Mouse (Mus musculus) hindbrain, embryonic 15.5 days (tissue): ENCODE results near the gene Mgea5. TPM values are rescaled to one million over a fixed set of nuclear protein-coding genes. Genes with fewer than 3 reads are reported as not detected.

Source experiments
- ATAC-seq: fragments of 200-750 bp; cut with Nextera tagmentation; 2 replicates; pipeline ENCODE4 v1.8.0; 2017; ENCODE audit warnings: low read depth, moderate number of reproducible peaks, moderate TSS enrichment; ENCODE audit not compliant: low FRiP score
- H3K27ac ChIP-seq: fragments of 300-500 bp; sonication (generic); replicated peaks from 2 replicates; pipeline ENCODE4 v1.5.1; 2015; ENCODE audit warnings: mild to moderate bottlenecking, inconsistent platforms
- H3K27me3 ChIP-seq: fragments of 300-500 bp; sonication (generic); 2 replicates; pipeline ENCODE4 v1.6.1; 2015; ENCODE audit warnings: control low read depth, inconsistent platforms
- H3K36me3 ChIP-seq: fragments of 300-500 bp; sonication (generic); 2 replicates; pipeline ENCODE4 v1.6.1; 2015; ENCODE audit warnings: control low read depth, inconsistent platforms
- H3K4me1 ChIP-seq: fragments of 300-500 bp; sonication (generic); replicated peaks from 2 replicates; pipeline ENCODE4 v1.6.1; 2015; ENCODE audit warnings: control low read depth, inconsistent platforms
- H3K4me2 ChIP-seq: fragments of 300-500 bp; sonication (generic); 2 replicates; pipeline ENCODE4 v1.6.1; 2015; ENCODE audit warnings: moderate library complexity, mild to moderate bottlenecking, inconsistent platforms
- H3K4me3 ChIP-seq: fragments of 300-500 bp; sonication (generic); 2 replicates; pipeline ENCODE4 v1.5.1; 2015; ENCODE audit warnings: mild to moderate bottlenecking, inconsistent platforms
- H3K9ac ChIP-seq: fragments of 300-500 bp; sonication (generic); 2 replicates; pipeline ENCODE4 v1.6.1; 2015; ENCODE audit warnings: inconsistent platforms
- H3K9me3 ChIP-seq: fragments of 300-500 bp; sonication (generic); 2 replicates; pipeline ENCODE4 v1.6.1; 2016; ENCODE audit warnings: control low read depth, inconsistent platforms
- WGBS: fragments of 180-500 bp; shearing (Covaris S2); methylation state at CpG from one replicate; pipeline ENCODE4 v1.1.7; 2015; 5-methylcytosine and 5-hydroxymethylcytosine counted together
- polyA plus RNA-seq: library from polyadenylated mRNA; unstranded; fragments of >200 nt; fragmentation: Nextera tagmentation; extraction: Ambion mirVana; gene quantifications from 2 replicates; pipeline ENCODE4 v1.2.1, GENCODE M21; 2015

Gene Mgea5
- 79.4 and 85.4 TPM in 2 replicates for polyA plus RNA-seq

GRCm38 (mm10) chr19:45783181-45783932 lies at the start of gene Mgea5:
TSS of gene Mgea5 (minus strand) at chr19:45783837.
- peak; percentile 98 for ATAC-seq
- peak within 1 kb of the TSS; percentile 84 for H3K9ac ChIP-seq
- under 1% methylated on average over 59 of the region's 71 CpGs for WGBS
- peaks cover 44% of the 10 kb centered on the region for H3K4me1 ChIP-seq
- H3K27ac ChIP-seq, result peak within 1 kb of the TSS; percentile 95
- peak within 1 kb of the TSS; percentile 67 for H3K4me2 ChIP-seq
- no peaks in the 10 kb centered on the region for H3K27me3 ChIP-seq
- no peaks in the 10 kb centered on the region for H3K9me3 ChIP-seq
- H3K36me3 ChIP-seq, result peaks cover 5% of the 10 kb centered on the region
- H3K4me3 ChIP-seq, result peak within 1 kb of the TSS; percentile 65

DNA sequence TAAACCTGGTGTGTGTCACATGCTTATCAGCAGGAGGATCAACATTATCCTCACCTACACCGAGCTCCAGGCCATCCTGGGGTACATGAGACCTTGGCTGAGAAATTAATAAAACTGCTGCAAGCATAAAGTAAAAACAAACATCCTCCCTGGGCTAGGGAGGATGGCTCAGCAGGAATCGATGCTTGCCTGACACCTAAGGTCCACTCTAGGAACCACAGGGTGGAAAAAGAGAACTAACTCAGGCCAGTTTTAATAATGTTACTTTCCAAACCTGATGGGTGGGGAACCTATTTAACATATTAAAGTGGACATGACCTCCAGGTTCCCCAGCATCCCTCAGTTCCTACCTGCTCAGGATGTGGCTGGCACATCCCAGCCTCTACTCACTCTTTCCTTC lies 47.0 kb upstream of the Mgea5 start:
- Histone ChIP-seq H3K4me1 (no peaks in the 10 kb centered on the region), H3K36me3 (0 out of 2 replicates have a peak, but pooled peaks cover 3% of the 10 kb centered on the region), H3K9me3 (no peaks in the 10 kb centered on the region), H3K4me2 (no peak overlapping the region), H3K9ac (no peak overlapping the region), H3K27me3 (no peaks in the 10 kb centered on the region), H3K27ac (no peak overlapping the region), H3K4me3 (no peak overlapping the region)
- ATAC-seq, result no peak
- WGBS, result 56% methylated on average over 2 of the region's 2 CpGs

DNA sequence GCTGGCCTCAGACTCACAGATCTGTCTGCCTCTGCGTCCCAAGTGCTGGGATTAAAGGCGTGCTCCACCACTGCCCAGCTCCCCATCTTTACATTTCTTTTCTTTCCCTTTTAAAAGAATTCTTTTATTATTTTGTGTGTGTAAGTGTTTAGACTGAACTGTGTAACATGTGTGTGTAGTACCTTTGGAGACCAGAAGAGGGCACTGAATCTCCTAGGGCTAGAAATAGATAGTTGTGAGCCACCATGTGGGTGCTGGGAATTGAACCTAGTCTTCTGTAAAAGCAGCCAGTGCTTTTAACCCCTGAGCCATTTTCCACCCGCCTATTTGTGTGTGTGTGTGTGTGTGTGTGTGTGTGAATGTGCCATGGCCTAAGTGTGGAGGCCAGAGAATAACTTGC lies 44.1 kb upstream of the Mgea5 start:
- Histone ChIP-seq H3K4me3 (no peak overlapping the region), H3K36me3 (0 out of 2 replicates have a peak, but pooled peaks cover 3% of the 10 kb centered on the region), H3K4me1 (no peaks in the 10 kb centered on the region), H3K27ac (no peak overlapping the region), H3K4me2 (no peak overlapping the region), H3K9ac (no peak overlapping the region), H3K9me3 (no peaks in the 10 kb centered on the region), H3K27me3 (no peaks in the 10 kb centered on the region)
- no peak for ATAC-seq
- WGBS, result 96% methylated on average over 3 of the region's 3 CpGs

DNA sequence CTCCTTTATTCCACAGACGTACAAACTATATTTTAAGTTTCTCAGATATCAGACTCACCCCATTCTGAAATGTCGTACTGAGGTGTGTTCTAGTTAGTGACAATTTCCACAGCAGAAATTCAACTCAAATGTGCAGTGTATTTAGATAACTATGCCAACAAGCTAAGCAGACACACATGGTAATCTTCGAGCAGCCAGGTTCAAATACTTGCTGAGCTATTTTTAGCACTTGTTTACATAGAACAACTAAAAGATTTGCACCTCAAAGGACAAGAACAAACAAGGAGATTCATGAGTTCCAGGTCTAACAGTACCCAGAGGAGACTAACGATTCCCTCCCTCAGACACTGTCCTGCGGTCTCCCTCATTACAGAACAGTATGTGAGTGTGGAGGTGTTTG lies 43.5 kb upstream of the Mgea5 start:
- Histone ChIP-seq H3K27ac (no peak overlapping the region), H3K36me3 (0 out of 2 replicates have a peak, but pooled peaks cover 3% of the 10 kb centered on the region), H3K4me3 (no peak overlapping the region), H3K4me1 (peaks cover 3% of the 10 kb centered on the region; the same call in 1 of the 2 replicates), H3K9me3 (no peaks in the 10 kb centered on the region), H3K4me2 (no peak overlapping the region), H3K27me3 (no peaks in the 10 kb centered on the region), H3K9ac (no peak overlapping the region)
- ATAC-seq, result no peak
- whole genome bisulfite sequencing, result 87% methylated on average over 5 of the region's 5 CpGs

DNA sequence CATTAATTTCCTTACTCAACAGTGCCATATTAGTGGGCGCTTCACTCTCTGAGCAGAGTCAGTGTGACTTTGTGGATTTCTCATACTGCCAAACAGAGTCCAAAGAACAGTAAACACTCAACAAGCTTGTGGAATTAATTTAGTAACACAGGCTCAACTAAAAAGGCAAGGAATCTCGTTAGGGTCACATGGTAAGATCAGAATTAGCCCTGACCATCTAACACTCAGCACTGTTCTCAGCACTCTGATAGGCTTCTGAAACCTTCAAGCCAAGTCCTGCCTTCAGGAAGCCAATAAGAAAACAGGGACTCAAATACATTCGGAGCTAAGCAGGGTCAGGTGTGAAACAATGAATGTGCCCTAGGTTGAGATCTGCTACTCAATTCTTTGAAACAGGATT lies 42.5 kb upstream of the Mgea5 start:
- WGBS, result 85% methylated on average over 3 of the region's 3 CpGs
- no peak overlapping the region for H3K9ac ChIP-seq
- no peak for ATAC-seq
- no peaks in the 10 kb centered on the region for H3K27me3 ChIP-seq
- no peaks in the 10 kb centered on the region for H3K9me3 ChIP-seq
- H3K4me3 ChIP-seq, result no peak overlapping the region
- H3K4me1 ChIP-seq, result peaks cover 12% of the 10 kb centered on the region
- no peak overlapping the region for H3K27ac ChIP-seq
- H3K36me3 ChIP-seq, result 0 out of 2 replicates have a peak, but pooled peaks cover 3% of the 10 kb centered on the region
- H3K4me2 ChIP-seq, result no peak overlapping the region

GRCm38 (mm10) chr19:45821832-45822231 lies 38.2 kb upstream of the Mgea5 start:
- H3K27ac ChIP-seq, result no peak overlapping the region
- peak; percentile 48; the same call in 1 of the 2 replicates for ATAC-seq
- H3K4me3 ChIP-seq, result no peak overlapping the region
- peaks cover 13% of the 10 kb centered on the region for H3K4me1 ChIP-seq
- WGBS, result 57% methylated on average over 5 of the region's 5 CpGs
- H3K4me2 ChIP-seq, result no peak overlapping the region
- H3K9me3 ChIP-seq, result no peaks in the 10 kb centered on the region
- H3K27me3 ChIP-seq, result no peaks in the 10 kb centered on the region
- H3K9ac ChIP-seq, result no peak overlapping the region
- no peaks in the 10 kb centered on the region for H3K36me3 ChIP-seq

DNA sequence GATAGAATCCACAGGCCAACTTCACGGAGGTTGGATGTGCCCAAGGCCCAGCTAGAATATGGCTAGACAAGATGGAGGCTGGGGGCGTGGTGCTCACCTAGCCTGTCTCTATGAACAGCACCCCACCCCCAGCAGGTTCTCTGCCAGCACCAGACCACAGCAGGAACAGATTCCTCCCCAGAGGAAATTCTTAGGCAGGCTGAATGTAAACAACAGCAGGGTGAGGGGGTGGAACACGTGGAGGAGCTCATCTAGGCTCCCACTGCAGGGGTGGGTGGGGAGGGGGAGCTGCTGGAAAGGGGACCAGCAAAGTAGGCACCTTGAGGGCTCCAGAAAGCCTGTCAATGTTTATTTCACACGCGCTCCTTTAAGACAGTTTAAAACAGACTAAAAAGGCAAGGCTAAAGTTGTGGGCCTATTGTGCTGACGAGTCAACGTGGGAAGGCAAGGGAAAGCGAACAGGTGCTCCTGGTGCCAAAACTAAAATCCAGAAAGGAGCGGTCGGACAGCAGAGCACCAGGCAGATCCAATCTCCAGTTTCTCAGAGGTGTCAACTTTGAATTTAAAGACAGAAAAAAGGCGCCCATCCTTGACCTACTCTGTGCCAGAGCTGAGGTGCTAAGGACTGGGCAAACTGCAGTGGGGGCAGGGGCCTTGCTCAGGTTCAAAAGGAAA lies 34.3 kb upstream of the Mgea5 start:
- peaks cover 36% of the 10 kb centered on the region for H3K4me1 ChIP-seq
- H3K9ac ChIP-seq, result no peak overlapping the region
- no peak overlapping the region for H3K4me3 ChIP-seq
- 72% methylated on average over 11 of the region's 11 CpGs for WGBS
- ATAC-seq, result no peak
- H3K27ac ChIP-seq, result no peak overlapping the region
- H3K36me3 ChIP-seq, result no peaks in the 10 kb centered on the region
- no peaks in the 10 kb centered on the region for H3K27me3 ChIP-seq
- H3K4me2 ChIP-seq, result no peak overlapping the region
- H3K9me3 ChIP-seq, result no peaks in the 10 kb centered on the region

DNA sequence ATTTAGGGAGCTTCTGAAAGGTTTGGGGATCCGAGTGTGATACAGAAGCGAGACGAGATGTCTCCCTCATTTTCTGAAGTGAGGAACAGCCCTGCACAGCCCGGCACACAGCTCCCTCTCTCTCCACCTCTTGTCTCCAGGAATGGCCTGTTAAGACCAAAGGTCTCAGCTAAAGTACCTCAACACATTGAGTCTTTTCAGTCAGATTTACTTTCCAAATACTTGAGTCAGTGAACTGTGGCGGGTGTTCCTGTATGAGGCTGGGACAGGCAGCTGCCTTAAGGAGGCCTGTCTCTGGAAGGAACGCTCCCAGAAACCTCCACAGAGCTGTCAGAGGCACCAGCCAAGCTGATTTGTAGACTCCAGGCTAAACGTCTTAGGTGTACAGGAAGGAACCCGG lies 33.1 kb upstream of the Mgea5 start:
- 24% methylated on average over 8 of the region's 8 CpGs for WGBS
- Histone ChIP-seq H3K36me3 (no peaks in the 10 kb centered on the region), H3K27me3 (no peaks in the 10 kb centered on the region), H3K9ac (no peak overlapping the region), H3K27ac (no peak overlapping the region), H3K4me2 (peak overlapping the region; percentile 95), H3K9me3 (no peaks in the 10 kb centered on the region), H3K4me3 (no peak overlapping the region), H3K4me1 (peaks cover 42% of the 10 kb centered on the region)
- ATAC-seq, result no peak

DNA sequence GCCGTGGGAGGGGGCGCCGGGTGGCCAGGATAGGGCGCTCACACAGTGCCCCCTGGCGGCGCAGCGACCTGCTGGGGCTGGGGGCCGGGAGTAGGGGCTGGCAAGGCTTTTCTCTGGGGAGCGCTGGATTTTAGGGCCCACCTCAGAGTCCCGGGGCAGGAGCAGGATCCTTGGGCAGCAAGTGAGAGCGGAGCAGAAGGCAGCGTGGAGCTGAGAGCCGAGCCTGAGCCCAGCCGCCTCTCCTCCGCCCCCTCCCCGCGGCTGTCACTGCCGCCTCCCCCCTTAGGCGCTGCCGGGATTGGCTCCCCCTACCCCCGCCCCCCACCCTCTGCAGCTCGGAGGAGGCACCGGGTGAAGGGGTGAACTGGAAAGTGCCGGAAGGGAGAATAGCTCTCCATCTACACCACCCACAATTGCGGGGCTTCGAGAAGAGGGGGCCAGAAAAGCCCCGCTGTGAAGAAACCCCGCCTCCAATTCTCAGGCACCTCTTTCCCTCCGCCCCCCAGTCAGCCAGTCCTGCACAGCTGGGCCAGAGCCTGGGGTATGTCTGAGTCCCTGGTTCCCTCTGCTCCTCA lies 32.3 kb upstream of the Mgea5 start, which contains the start of gene Kcnip2:
TSS of gene Kcnip2 (minus strand) at position 231 of the 575 bp plus-strand sequence.
- Histone ChIP-seq H3K27ac (0 out of 2 replicates have a peak within 1 kb of the TSS, but pooled peaks have one; percentile 11), H3K9me3 (no peaks in the 10 kb centered on the region), H3K36me3 (no peaks in the 10 kb centered on the region), H3K9ac (peak within 1 kb of the TSS; percentile 44), H3K4me1 (peaks cover 36% of the 10 kb centered on the region), H3K4me3 (peak within 1 kb of the TSS; percentile 46), H3K27me3 (no peaks in the 10 kb centered on the region), H3K4me2 (peak within 1 kb of the TSS; percentile 95)
- ATAC-seq, result peak; percentile 46; the same call in 1 of the 2 replicates
- WGBS, result under 1% methylated on average over 29 of the region's 29 CpGs

DNA sequence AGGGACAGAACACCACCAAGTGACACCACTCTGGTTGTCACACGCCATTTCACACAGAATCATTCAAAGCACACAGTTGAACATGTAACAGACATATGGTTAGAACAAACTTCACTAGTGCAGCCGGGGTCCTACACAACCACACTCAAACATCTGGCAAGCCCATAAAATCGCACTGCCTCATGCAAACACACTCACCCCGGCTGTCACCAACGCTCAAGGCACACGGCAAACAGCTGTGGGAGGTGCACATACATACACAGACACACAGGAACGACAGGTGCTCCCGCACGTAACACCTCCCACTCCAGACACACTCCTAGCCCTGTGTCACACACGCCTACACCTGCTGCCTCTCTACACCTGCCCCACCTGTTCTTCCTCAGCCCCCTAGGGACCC lies 31.5 kb upstream of the Mgea5 start:
- no peaks in the 10 kb centered on the region for H3K9me3 ChIP-seq
- H3K4me2 ChIP-seq, result peak overlapping the region; percentile 95
- ATAC-seq, result peak; percentile 24; the same call in 1 of the 2 replicates
- H3K27me3 ChIP-seq, result no peaks in the 10 kb centered on the region
- peaks cover 36% of the 10 kb centered on the region for H3K4me1 ChIP-seq
- peak overlapping the region; percentile 46 for H3K4me3 ChIP-seq
- WGBS, result 68% methylated on average over 10 of the region's 10 CpGs
- H3K9ac ChIP-seq, result peak overlapping the region; percentile 44
- no peaks in the 10 kb centered on the region for H3K36me3 ChIP-seq
- H3K27ac ChIP-seq, result no peak overlapping the region

DNA sequence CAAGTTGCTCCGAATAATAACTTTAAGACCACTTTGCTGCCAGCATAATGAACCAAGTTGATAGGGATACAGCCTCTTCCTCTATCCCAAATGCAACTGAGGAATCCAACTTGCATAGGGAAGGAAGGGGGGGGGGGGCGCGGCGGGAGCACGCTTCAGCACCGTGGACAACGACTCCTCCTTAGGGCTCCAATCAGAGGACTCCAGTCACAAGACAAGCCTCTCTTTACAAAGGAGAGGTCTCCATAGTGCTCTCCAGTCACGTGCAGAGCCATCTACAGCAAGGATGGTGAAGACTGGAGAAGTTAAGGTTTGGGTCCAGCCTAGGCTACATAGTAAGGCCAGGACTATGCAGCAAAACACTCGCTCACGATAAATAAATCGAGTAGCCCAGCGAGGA lies 30.2 kb upstream of the Mgea5 start:
- Histone ChIP-seq H3K27ac (no peak overlapping the region), H3K27me3 (no peaks in the 10 kb centered on the region), H3K9me3 (no peaks in the 10 kb centered on the region), H3K9ac (no peak overlapping the region), H3K4me2 (no peak overlapping the region; the same call in 1 of the 2 replicates), H3K36me3 (no peaks in the 10 kb centered on the region), H3K4me1 (peaks cover 36% of the 10 kb centered on the region), H3K4me3 (no peak overlapping the region)
- ATAC-seq, result no peak
- WGBS, result 11% methylated on average over 12 of the region's 12 CpGs

DNA sequence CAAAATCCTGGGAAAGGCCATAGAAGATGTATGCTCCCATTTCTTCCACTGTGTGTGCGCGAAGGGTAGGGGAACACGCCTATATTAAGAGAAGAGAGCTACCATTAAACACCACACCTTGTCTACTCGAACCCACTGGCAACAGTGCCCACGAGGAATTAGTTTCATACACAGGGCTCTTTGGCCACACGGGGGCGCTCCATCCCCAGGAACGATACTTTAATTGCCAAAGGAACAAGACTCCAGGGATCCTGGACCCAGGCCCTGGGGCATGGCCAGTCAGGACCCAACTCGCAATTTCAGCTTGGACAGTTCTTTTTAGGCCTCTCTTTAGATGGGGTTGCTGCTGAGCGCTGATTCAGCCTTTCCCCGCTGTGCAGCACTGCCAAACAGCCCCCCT lies 29.6 kb upstream of the Mgea5 start:
- 7% methylated on average over 11 of the region's 11 CpGs for WGBS
- Histone ChIP-seq H3K27ac (no peak overlapping the region), H3K4me1 (peaks cover 36% of the 10 kb centered on the region), H3K27me3 (no peaks in the 10 kb centered on the region), H3K9me3 (no peaks in the 10 kb centered on the region), H3K4me2 (peak overlapping the region; percentile 75), H3K9ac (no peak overlapping the region), H3K36me3 (no peaks in the 10 kb centered on the region), H3K4me3 (peak overlapping the region; percentile 36; the same call in 1 of the 2 replicates)
- ATAC-seq, result peak; percentile 13; the same call in 1 of the 2 replicates
